In genomic region chr13:100026013-100026412, GRCm38 (mm10) we compare ENCODE assay signal across 16 mouse cellular contexts.
"Had no signal": no experiment of that assay in that cellular context is flagged by ENCODE, and none has a peak within 500 bp of the region (broad histone marks: within the 10 kb centered on the region; RNA-seq: fewer than 3 reads in every experiment).

No protein-coding gene starts in this region.

- H3K4me3 ChIP-seq: neural tube, embryonic 13.5 days; neural tube, embryonic 15.5 days; stomach, embryonic 15.5 days had no signal

- H3K27ac ChIP-seq: neural tube, embryonic 13.5 days; neural tube, embryonic 15.5 days; stomach, embryonic 15.5 days; stomach, postnatal 0 days had no signal

- DNase-seq: retina, postnatal 1 day; right cerebral cortex, adult 18-20 months; right cerebral cortex, postnatal 14 days; right cerebral cortex, postnatal 25 days; right cerebral cortex, postnatal 4 days; spleen, adult 18-20 months; thymus, adult 18-20 months; thymus, adult 2 months; thymus, postnatal 14 days; thymus, postnatal 25 days; thymus, postnatal 36 days; thymus, postnatal 4 days had no signal

- H3K9me3 ChIP-seq: neural tube, embryonic 13.5 days; neural tube, embryonic 15.5 days; stomach, embryonic 15.5 days had no signal

- H3K9ac ChIP-seq: neural tube, embryonic 13.5 days; neural tube, embryonic 15.5 days; stomach, embryonic 15.5 days had no signal

- H3K4me1 ChIP-seq: neural tube, embryonic 13.5 days; neural tube, embryonic 15.5 days; stomach, embryonic 15.5 days had no signal

- H3K27me3 ChIP-seq: neural tube, embryonic 13.5 days; neural tube, embryonic 15.5 days; stomach, embryonic 15.5 days had no signal

- H3K4me2 ChIP-seq: neural tube, embryonic 13.5 days; neural tube, embryonic 15.5 days; stomach, embryonic 15.5 days had no signal
